Mouse (Mus musculus) kidney, embryonic 15.5 days (tissue): ENCODE measurements around the gene Vti1a. TPM values are rescaled to one million over a fixed set of nuclear protein-coding genes. Genes with fewer than 3 reads are reported as not detected.

Experiments used
- ATAC-seq: fragments of 200-750 bp; cut with Nextera tagmentation; replicated peaks from 2 replicates; pipeline ENCODE4 v1.8.0; 2017; ENCODE audit warnings: moderate TSS enrichment; ENCODE audit not compliant: low FRiP score
- H3K27ac ChIP-seq: fragments of 300-500 bp; sonication (generic); 2 replicates; pipeline ENCODE4 v1.5.1; 2015; ENCODE audit warnings: mild to moderate bottlenecking, inconsistent platforms
- H3K27me3 ChIP-seq: fragments of 300-500 bp; sonication (generic); 2 replicates; pipeline ENCODE4 v1.6.1; 2015; ENCODE audit warnings: inconsistent platforms
- H3K36me3 ChIP-seq: fragments of 300-500 bp; sonication (generic); 2 replicates; pipeline ENCODE4 v1.6.1; 2015; ENCODE audit warnings: inconsistent platforms
- H3K4me1 ChIP-seq: fragments of 300-500 bp; sonication (generic); 2 replicates; pipeline ENCODE4 v1.6.1; 2015; ENCODE audit warnings: inconsistent platforms
- H3K4me2 ChIP-seq: fragments of 300-500 bp; sonication (generic); 2 replicates; pipeline ENCODE4 v1.6.1; 2015; ENCODE audit warnings: moderate library complexity, mild to moderate bottlenecking, inconsistent platforms
- H3K4me3 ChIP-seq: fragments of 300-500 bp; sonication (generic); replicated peaks from 2 replicates; pipeline ENCODE4 v1.5.1; 2015; ENCODE audit warnings: mild to moderate bottlenecking, inconsistent platforms
- H3K9ac ChIP-seq: fragments of 300-500 bp; sonication (generic); 2 replicates; pipeline ENCODE4 v1.6.1; 2015; ENCODE audit warnings: mild to moderate bottlenecking, inconsistent platforms
- H3K9me3 ChIP-seq: fragments of 300-500 bp; sonication (generic); replicated peaks from 2 replicates; pipeline ENCODE4 v1.6.1; 2016; ENCODE audit warnings: inconsistent platforms
- WGBS: fragments of 180-500 bp; shearing (Covaris S2); methylation state at CpG from one replicate; pipeline ENCODE4 v1.1.7; 2015; ENCODE audit warnings: mixed read lengths; 5-methylcytosine and 5-hydroxymethylcytosine counted together
- polyA plus RNA-seq: library from polyadenylated mRNA; unstranded; fragments of >200 nt; fragmentation: Nextera tagmentation; extraction: Ambion mirVana; gene quantifications from 2 replicates; pipeline ENCODE4 v1.2.1, GENCODE M21; 2015

Vti1a gene
- polyA plus RNA-seq, 1 experiment from 2014 or later: 30.6 TPM

GRCm38 (mm10) chr19:55626952-55627351 lies 310.9 kb downstream of the Vti1a start:
- H3K4me1 ChIP-seq: peaks cover 25% of the 10 kb centered on the region
- H3K9me3 ChIP-seq: no peaks in the 10 kb centered on the region
- H3K27me3 ChIP-seq: no peaks in the 10 kb centered on the region
- no peak overlapping the region for H3K9ac ChIP-seq
- ATAC-seq: no peak
- no peaks in the 10 kb centered on the region for H3K36me3 ChIP-seq
- no peak overlapping the region for H3K4me2 ChIP-seq
- H3K4me3 ChIP-seq: no peak overlapping the region
- WGBS: 70% methylated on average over 12 of the region's 12 CpGs
- no peak overlapping the region for H3K27ac ChIP-seq

GRCm38 (mm10) chr19:55635488-55635887 lies 319.4 kb downstream of the Vti1a start:
- no peaks in the 10 kb centered on the region for H3K9me3 ChIP-seq
- H3K36me3 ChIP-seq: no peaks in the 10 kb centered on the region
- H3K27me3 ChIP-seq: no peaks in the 10 kb centered on the region
- ATAC-seq: no peak
- 77% methylated on average over 15 of the region's 15 CpGs for WGBS
- no peak overlapping the region for H3K4me3 ChIP-seq
- H3K4me2 ChIP-seq: no peak overlapping the region
- no peaks in the 10 kb centered on the region for H3K4me1 ChIP-seq
- H3K27ac ChIP-seq: no peak overlapping the region
- H3K9ac ChIP-seq: no peak overlapping the region

GRCm38 (mm10) chr19:55640251-55640650 lies 324.2 kb downstream of the Vti1a start:
- no peak for ATAC-seq
- no peak overlapping the region for H3K27ac ChIP-seq
- no peaks in the 10 kb centered on the region for H3K36me3 ChIP-seq
- no peak overlapping the region for H3K4me3 ChIP-seq
- H3K27me3 ChIP-seq: no peaks in the 10 kb centered on the region
- H3K4me1 ChIP-seq: peaks cover 25% of the 10 kb centered on the region
- H3K4me2 ChIP-seq: no peak overlapping the region
- no peaks in the 10 kb centered on the region for H3K9me3 ChIP-seq
- H3K9ac ChIP-seq: no peak overlapping the region
- WGBS: 85% methylated on average over 6 of the region's 6 CpGs

GRCm38 (mm10) chr19:55641891-55642290 lies 325.8 kb downstream of the Vti1a start:
- Histone ChIP-seq H3K27ac (no peak overlapping the region), H3K4me2 (no peak overlapping the region), H3K9ac (no peak overlapping the region), H3K36me3 (no peaks in the 10 kb centered on the region), H3K4me1 (peaks cover 25% of the 10 kb centered on the region), H3K27me3 (no peaks in the 10 kb centered on the region), H3K4me3 (no peak overlapping the region), H3K9me3 (no peaks in the 10 kb centered on the region)
- ATAC-seq: no peak
- 77% methylated on average over 2 of the region's 2 CpGs for WGBS

GRCm38 (mm10) chr19:55642361-55642760 lies 326.3 kb downstream of the Vti1a start:
- H3K4me2 ChIP-seq: no peak overlapping the region
- 50% methylated on average over 11 of the region's 11 CpGs for WGBS
- ATAC-seq: no peak

GRCm38 (mm10) chr19:55643288-55643901 lies 327.3 kb downstream of the Vti1a start:
- H3K4me3 ChIP-seq: peak overlapping the region; percentile 31
- 23% methylated on average over 14 of the region's 14 CpGs for WGBS
- no peaks in the 10 kb centered on the region for H3K36me3 ChIP-seq
- H3K9me3 ChIP-seq: no peaks in the 10 kb centered on the region
- H3K4me1 ChIP-seq: peaks cover 36% of the 10 kb centered on the region
- no peaks in the 10 kb centered on the region for H3K27me3 ChIP-seq
- H3K27ac ChIP-seq: no peak overlapping the region
- ATAC-seq: no peak
- H3K9ac ChIP-seq: no peak overlapping the region
- H3K4me2 ChIP-seq: peak overlapping the region; percentile 56

More at GRCm38 (mm10) chr19:55642361-55642760, 326.3 kb downstream of the Vti1a start:
- no peaks in the 10 kb centered on the region for H3K9me3 ChIP-seq
- no peak overlapping the region for H3K27ac ChIP-seq
- H3K36me3 ChIP-seq: no peaks in the 10 kb centered on the region
- H3K4me1 ChIP-seq: peaks cover 25% of the 10 kb centered on the region
- H3K9ac ChIP-seq: no peak overlapping the region
- no peaks in the 10 kb centered on the region for H3K27me3 ChIP-seq
- H3K4me3 ChIP-seq: no peak overlapping the region

GRCm38 (mm10) chr19:55643931-55644330 lies 327.8 kb downstream of the Vti1a start:
- Histone ChIP-seq H3K4me1 (peaks cover 37% of the 10 kb centered on the region), H3K27ac (no peak overlapping the region), H3K9me3 (no peaks in the 10 kb centered on the region), H3K4me3 (no peak overlapping the region), H3K36me3 (no peaks in the 10 kb centered on the region), H3K4me2 (peak overlapping the region; percentile 56), H3K27me3 (no peaks in the 10 kb centered on the region), H3K9ac (no peak overlapping the region)
- ATAC-seq: no peak
- WGBS: 69% methylated on average over 13 of the region's 13 CpGs

- H3K9ac ChIP-seq: no peak overlapping the region
- H3K36me3 ChIP-seq: no peaks in the 10 kb centered on the region
- WGBS: 93% methylated on average over 10 of the region's 10 CpGs
Observed at GRCm38 (mm10) chr19:55649363-55649762, 333.3 kb downstream of the Vti1a start.

GRCm38 (mm10) chr19:55651017-55651416 lies 334.9 kb downstream of the Vti1a start:
- Histone ChIP-seq H3K9ac (no peak overlapping the region), H3K4me3 (no peak overlapping the region), H3K36me3 (no peaks in the 10 kb centered on the region), H3K9me3 (no peaks in the 10 kb centered on the region), H3K27ac (no peak overlapping the region), H3K4me2 (no peak overlapping the region), H3K4me1 (peaks cover 11% of the 10 kb centered on the region; the same call in 1 of the 2 replicates), H3K27me3 (no peaks in the 10 kb centered on the region)
- 61% methylated on average over 9 of the region's 9 CpGs for WGBS
- no peak for ATAC-seq

More at GRCm38 (mm10) chr19:55649363-55649762, 333.3 kb downstream of the Vti1a start:
- Histone ChIP-seq H3K4me1 (peaks cover 11% of the 10 kb centered on the region; the same call in 1 of the 2 replicates), H3K27ac (no peak overlapping the region), H3K4me3 (no peak overlapping the region), H3K9me3 (no peaks in the 10 kb centered on the region), H3K27me3 (no peaks in the 10 kb centered on the region), H3K4me2 (no peak overlapping the region)
- no peak for ATAC-seq

- 87% methylated on average over 7 of the region's 7 CpGs for WGBS
- no peaks in the 10 kb centered on the region for H3K27me3 ChIP-seq
- ATAC-seq: no peak
Observed at GRCm38 (mm10) chr19:55652693-55653265, 336.7 kb downstream of the Vti1a start.

GRCm38 (mm10) chr19:55660165-55660564 lies 344.1 kb downstream of the Vti1a start:
- 81% methylated on average over 11 of the region's 11 CpGs for WGBS

More at GRCm38 (mm10) chr19:55652693-55653265, 336.7 kb downstream of the Vti1a start:
- no peaks in the 10 kb centered on the region for H3K9me3 ChIP-seq
- H3K9ac ChIP-seq: no peak overlapping the region
- no peak overlapping the region for H3K27ac ChIP-seq
- H3K4me2 ChIP-seq: no peak overlapping the region
- no peak overlapping the region for H3K4me3 ChIP-seq
- H3K4me1 ChIP-seq: peaks cover 7% of the 10 kb centered on the region; the same call in 1 of the 2 replicates
- H3K36me3 ChIP-seq: no peaks in the 10 kb centered on the region

GRCm38 (mm10) chr19:55662521-55663223 lies 346.6 kb downstream of the Vti1a start:
- Histone ChIP-seq H3K4me3 (no peak overlapping the region), H3K27me3 (no peaks in the 10 kb centered on the region), H3K4me2 (no peak overlapping the region), H3K9me3 (no peaks in the 10 kb centered on the region), H3K27ac (no peak overlapping the region), H3K36me3 (no peaks in the 10 kb centered on the region), H3K9ac (no peak overlapping the region), H3K4me1 (peaks cover 8% of the 10 kb centered on the region)
- ATAC-seq: peak; percentile 25; the same call in 1 of the 2 replicates
- WGBS: 28% methylated on average over 5 of the region's 5 CpGs

More at GRCm38 (mm10) chr19:55660165-55660564, 344.1 kb downstream of the Vti1a start:
- no peak overlapping the region for H3K9ac ChIP-seq
- H3K4me3 ChIP-seq: no peak overlapping the region
- no peak overlapping the region for H3K27ac ChIP-seq
- no peak for ATAC-seq
- H3K4me2 ChIP-seq: no peak overlapping the region
- H3K27me3 ChIP-seq: no peaks in the 10 kb centered on the region
- H3K36me3 ChIP-seq: no peaks in the 10 kb centered on the region
- no peaks in the 10 kb centered on the region for H3K9me3 ChIP-seq
- H3K4me1 ChIP-seq: peaks cover 5% of the 10 kb centered on the region
